Mouse (Mus musculus) forebrain, embryonic 14.5 days (tissue): ENCODE data around the gene Sptbn4. TPM values are rescaled to one million over a fixed set of nuclear protein-coding genes. Genes with fewer than 3 reads are reported as not detected.

Source experiments
- ATAC-seq: fragments of 200-750 bp; cut with Nextera tagmentation; 2 replicates; pipeline ENCODE4 v1.8.0; 2017; ENCODE audit warnings: mild to moderate bottlenecking, moderate library complexity
- DNase-seq: peaks from one replicate; pipeline ENCODE4 v3.0.0-alpha.2; 2015; ENCODE audit warnings: low spot score
- H3K27ac ChIP-seq: fragments of 300-500 bp; sonication (generic); 2 replicates; pipeline ENCODE4 v1.5.1; 2014; ENCODE audit warnings: low read depth, mild to moderate bottlenecking, control low read depth, low read length, moderate library complexity
- H3K27me3 ChIP-seq: fragments of 300-500 bp; sonication (generic); replicated peaks from 2 replicates; pipeline ENCODE4 v1.6.1; 2014; ENCODE audit warnings: low read length, control low read depth, mixed read lengths; ENCODE audit not compliant: control insufficient read depth, insufficient read depth
- H3K36me3 ChIP-seq: fragments of 300-500 bp; sonication (generic); 2 replicates; pipeline ENCODE4 v1.6.1; 2014; ENCODE audit warnings: low read length, control low read depth; ENCODE audit not compliant: control insufficient read depth, insufficient read depth
- H3K4me1 ChIP-seq: fragments of 300-500 bp; sonication (generic); 2 replicates; pipeline ENCODE4 v1.6.1; 2014; ENCODE audit warnings: antibody characterized with exemption, low read length, control low read depth; ENCODE audit not compliant: control insufficient read depth, insufficient read depth
- H3K4me2 ChIP-seq: fragments of 300-500 bp; sonication (generic); 2 replicates; pipeline ENCODE4 v1.6.1; 2014; ENCODE audit warnings: mild to moderate bottlenecking, control low read depth, low read length
- H3K4me3 ChIP-seq: fragments of 300-500 bp; sonication (generic); 2 replicates; pipeline ENCODE4 v1.5.1; 2014; ENCODE audit warnings: low read depth, low read length, control low read depth
- H3K9ac ChIP-seq: fragments of 300-500 bp; sonication (generic); 2 replicates; pipeline ENCODE4 v1.6.1; 2014; ENCODE audit warnings: mild to moderate bottlenecking, low read length, control low read depth, moderate library complexity
- H3K9me3 ChIP-seq: fragments of 300-500 bp; sonication (generic); replicated peaks from 2 replicates; pipeline ENCODE4 v1.6.1; 2016; ENCODE audit warnings: low read length, control low read depth, mixed read lengths; ENCODE audit not compliant: control insufficient read depth
- WGBS: fragments of 180-500 bp; shearing (Covaris S2); extraction: QIAGEN DNeasy Blood & Tissue Kit; methylation state at CpG from one replicate; pipeline ENCODE4 v1.1.7; 2014; 5-methylcytosine and 5-hydroxymethylcytosine counted together
- polyA plus RNA-seq: library from polyadenylated mRNA; unstranded; fragments of >200 nt; fragmentation: Nextera tagmentation; extraction: Ambion mirVana; gene quantifications from 2 replicates; pipeline ENCODE4 v1.2.1, GENCODE M21; 2014

Gene Sptbn4
- polyA plus RNA-seq, 1 experiment from 2014 or later: 1.7 TPM

DNA sequence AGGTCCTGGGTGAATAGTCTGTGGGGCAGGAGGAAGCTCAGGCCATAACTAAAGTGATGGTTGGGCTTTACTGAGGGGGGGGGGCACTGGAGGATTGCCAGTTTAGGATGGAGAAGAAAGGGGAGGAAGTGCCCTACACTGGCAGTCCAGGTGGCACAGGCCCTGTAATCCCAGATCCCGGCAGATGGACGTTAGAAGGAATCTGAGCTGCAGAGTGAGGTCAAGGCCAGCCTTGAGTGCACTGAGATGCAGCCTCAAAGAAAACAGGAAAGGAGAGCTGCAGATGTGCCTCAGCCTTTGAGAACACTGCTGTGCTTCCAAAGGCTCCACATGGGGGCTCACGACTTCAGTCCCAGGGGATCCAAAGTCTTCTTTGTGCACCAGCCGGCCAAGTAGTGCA is 20.2 kb upstream of the Sptbn4 start:
- Histone ChIP-seq H3K4me3 (no peak overlapping the region), H3K4me2 (no peak overlapping the region), H3K27me3 (no peaks in the 10 kb centered on the region), H3K9ac (no peak overlapping the region), H3K4me1 (no peaks in the 10 kb centered on the region), H3K36me3 (no peaks in the 10 kb centered on the region), H3K9me3 (no peaks in the 10 kb centered on the region), H3K27ac (no peak overlapping the region)
- no peak for DNase-seq
- 37% methylated on average over 4 of the region's 4 CpGs for WGBS
- no peak for ATAC-seq

DNA sequence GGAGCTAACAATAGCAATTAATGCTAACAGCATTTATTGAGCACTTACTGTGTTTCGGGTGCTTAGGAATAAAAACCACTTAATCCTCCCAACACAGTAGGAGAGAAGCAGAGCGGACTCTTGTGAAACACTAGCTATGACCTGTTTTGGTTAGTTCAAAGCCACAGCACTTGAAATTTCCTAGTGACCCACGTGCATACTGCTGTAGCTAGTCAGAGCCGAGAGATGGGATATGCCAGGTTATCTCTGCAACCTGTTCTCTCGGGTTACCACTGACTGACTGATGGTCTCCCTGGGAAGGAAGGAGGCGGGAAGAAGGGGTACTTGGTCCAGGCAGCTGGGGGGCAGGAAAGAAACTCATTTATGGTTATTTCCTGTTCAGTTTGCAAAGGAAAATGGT is 13.0 kb upstream of the Sptbn4 start:
- H3K4me3 ChIP-seq: no peak overlapping the region
- no peaks in the 10 kb centered on the region for H3K27me3 ChIP-seq
- no peak overlapping the region for H3K27ac ChIP-seq
- DNase-seq (no peak), ATAC-seq (no peak)
- 87% methylated on average over 6 of the region's 6 CpGs for WGBS
- no peaks in the 10 kb centered on the region for H3K36me3 ChIP-seq
- no peaks in the 10 kb centered on the region for H3K9me3 ChIP-seq
- H3K4me1 ChIP-seq: no peaks in the 10 kb centered on the region
- no peak overlapping the region for H3K9ac ChIP-seq
- no peak overlapping the region for H3K4me2 ChIP-seq

DNA sequence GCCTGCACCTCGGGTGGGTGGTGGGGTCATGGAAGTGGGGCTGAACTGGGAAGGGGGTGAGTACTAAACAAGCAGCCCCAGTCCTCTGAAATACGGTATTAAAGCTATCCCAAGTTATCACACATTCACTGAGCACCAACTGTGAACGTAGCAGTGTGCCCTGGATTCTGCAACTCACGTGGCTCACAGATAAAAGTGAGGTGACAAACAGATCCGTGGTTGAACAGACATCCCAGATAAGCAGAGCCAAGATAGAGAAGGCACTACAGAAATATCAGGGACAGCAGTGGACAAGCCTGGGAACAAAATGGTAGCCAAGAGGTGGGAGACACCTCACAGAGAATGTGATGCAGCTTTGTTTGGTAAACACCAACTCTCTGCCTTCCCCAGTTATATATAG is 12.2 kb upstream of the Sptbn4 start:
- Histone ChIP-seq H3K4me3 (no peak overlapping the region), H3K4me1 (no peaks in the 10 kb centered on the region), H3K36me3 (no peaks in the 10 kb centered on the region), H3K27me3 (no peaks in the 10 kb centered on the region), H3K9me3 (no peaks in the 10 kb centered on the region), H3K4me2 (no peak overlapping the region), H3K27ac (no peak overlapping the region), H3K9ac (no peak overlapping the region)
- DNase-seq: no peak
- 91% methylated on average over 5 of the region's 5 CpGs for WGBS
- ATAC-seq: no peak

DNA sequence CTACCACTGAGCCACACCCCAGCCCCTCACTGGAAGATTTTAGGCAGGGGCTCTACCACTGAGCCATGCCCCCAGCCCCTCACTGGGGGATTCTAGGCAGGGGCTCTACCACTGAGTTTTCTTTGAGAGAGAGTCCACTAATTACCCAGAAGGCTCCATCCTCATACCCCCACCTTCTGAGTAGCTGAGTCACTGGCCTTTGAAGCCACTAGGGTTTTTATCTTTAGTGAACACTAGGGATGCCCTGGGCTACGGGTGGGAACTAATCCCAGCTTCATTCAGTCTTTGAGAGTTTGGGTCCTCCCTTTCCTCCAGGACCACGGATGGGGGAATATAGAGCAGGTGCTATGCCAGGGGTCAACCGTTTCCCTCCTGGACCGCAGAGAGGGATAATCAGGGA is 11.1 kb upstream of the Sptbn4 start:
- Histone ChIP-seq H3K4me1 (no peaks in the 10 kb centered on the region), H3K9me3 (no peaks in the 10 kb centered on the region), H3K4me3 (no peak overlapping the region), H3K9ac (no peak overlapping the region), H3K4me2 (no peak overlapping the region), H3K27ac (no peak overlapping the region), H3K27me3 (no peaks in the 10 kb centered on the region), H3K36me3 (no peaks in the 10 kb centered on the region)
- DNase-seq: no peak
- no peak for ATAC-seq
- WGBS: 83% methylated on average over 4 of the region's 4 CpGs

DNA sequence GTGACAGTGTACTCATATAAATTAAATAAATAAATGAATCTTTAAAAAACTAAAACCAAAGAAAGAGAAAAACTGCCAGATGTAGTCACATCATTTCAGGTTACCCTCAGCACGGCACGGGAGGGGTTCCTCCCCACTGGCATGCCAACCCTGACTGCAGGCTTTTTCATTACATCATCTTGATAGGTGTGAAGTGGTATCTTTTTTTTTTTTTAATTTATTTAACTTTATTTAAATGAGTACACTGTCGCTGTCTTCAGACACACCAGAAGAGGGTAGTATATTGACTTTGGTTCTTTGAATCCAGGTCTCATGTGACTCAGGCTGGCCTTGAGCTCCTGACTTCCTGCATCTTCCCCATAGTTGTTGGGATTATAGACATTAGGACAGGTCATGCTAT is 7.8 kb upstream of the Sptbn4 start:
- 88% methylated on average over 3 of the region's 3 CpGs for WGBS
- Histone ChIP-seq H3K4me3 (no peak overlapping the region), H3K9me3 (no peaks in the 10 kb centered on the region), H3K27ac (no peak overlapping the region), H3K4me1 (no peaks in the 10 kb centered on the region), H3K36me3 (no peaks in the 10 kb centered on the region), H3K9ac (no peak overlapping the region), H3K4me2 (no peak overlapping the region), H3K27me3 (no peaks in the 10 kb centered on the region)
- DNase-seq (no peak), ATAC-seq (no peak)

DNA sequence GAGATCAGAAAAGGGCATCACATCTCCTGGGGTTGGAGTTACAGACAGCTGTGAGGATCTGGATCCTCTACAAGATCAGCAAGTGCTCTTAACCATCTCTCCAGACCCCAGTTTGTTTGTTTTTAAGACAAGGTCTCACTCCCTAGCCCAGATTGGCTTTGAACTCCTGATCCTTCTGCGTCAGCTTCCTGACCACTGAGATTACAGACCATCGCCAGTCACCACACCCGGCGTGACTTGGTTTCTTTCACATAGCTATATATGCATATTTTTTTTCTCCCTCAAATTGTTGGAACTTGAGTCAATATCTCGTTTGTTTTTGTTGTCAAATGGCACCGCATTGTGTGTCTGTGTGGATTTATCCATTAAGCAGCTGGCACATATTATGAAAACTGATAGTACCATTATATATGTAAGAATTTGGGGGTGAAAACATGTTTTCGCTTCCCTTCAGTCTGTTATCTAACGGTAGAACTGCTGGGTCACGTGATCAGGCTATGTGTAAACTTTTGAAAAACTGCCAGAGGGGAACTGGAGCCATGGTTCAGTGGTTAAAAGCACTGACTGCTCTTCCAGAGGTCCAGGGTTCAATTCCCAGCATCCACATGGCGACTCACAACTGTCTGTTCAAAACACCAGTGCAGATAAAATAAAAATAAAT is 7.1 kb upstream of the Sptbn4 start:
- Histone ChIP-seq H3K4me2 (no peak overlapping the region), H3K27ac (no peak overlapping the region), H3K27me3 (no peaks in the 10 kb centered on the region), H3K4me3 (no peak overlapping the region), H3K9me3 (no peaks in the 10 kb centered on the region), H3K36me3 (no peaks in the 10 kb centered on the region), H3K9ac (no peak overlapping the region), H3K4me1 (no peaks in the 10 kb centered on the region)
- no peak for ATAC-seq
- WGBS: 80% methylated on average over 10 of the region's 10 CpGs
- DNase-seq: no peak

DNA sequence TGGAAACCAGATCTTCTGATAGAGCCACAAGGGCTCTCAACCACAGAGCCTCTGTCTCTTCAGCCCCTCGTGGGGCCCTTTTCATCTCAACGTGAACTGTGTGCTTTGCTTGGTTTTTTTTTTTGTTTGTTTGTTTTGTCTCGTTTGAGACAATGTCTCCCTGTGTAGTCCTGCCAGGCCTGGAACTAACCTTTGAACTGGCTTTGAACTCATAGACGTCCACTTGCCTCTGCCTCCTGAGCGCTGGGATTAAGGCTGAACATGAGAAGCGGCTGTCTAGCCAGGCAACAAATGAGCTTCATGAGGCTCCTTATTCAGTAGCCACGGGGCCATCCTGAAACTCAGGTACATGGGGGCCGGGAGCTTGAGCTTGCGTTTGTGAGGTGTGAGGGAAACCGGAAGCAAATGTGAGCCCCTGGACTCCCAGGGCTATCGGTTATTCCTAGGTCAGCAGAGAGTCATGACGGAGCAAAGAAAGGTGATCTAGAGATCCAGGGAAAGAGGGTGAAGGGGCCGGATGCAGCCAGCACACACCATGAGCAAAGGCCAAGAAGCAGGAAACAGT is 4.8 kb upstream of the Sptbn4 start:
- Histone ChIP-seq H3K36me3 (no peaks in the 10 kb centered on the region), H3K4me2 (no peak overlapping the region), H3K4me1 (0 out of 2 replicates have a peak, but pooled peaks cover 1% of the 10 kb centered on the region), H3K27me3 (no peaks in the 10 kb centered on the region), H3K9ac (no peak overlapping the region), H3K27ac (no peak overlapping the region), H3K4me3 (no peak overlapping the region), H3K9me3 (no peaks in the 10 kb centered on the region)
- WGBS: 53% methylated on average over 13 of the region's 13 CpGs
- no peak for ATAC-seq
- DNase-seq: no peak

DNA sequence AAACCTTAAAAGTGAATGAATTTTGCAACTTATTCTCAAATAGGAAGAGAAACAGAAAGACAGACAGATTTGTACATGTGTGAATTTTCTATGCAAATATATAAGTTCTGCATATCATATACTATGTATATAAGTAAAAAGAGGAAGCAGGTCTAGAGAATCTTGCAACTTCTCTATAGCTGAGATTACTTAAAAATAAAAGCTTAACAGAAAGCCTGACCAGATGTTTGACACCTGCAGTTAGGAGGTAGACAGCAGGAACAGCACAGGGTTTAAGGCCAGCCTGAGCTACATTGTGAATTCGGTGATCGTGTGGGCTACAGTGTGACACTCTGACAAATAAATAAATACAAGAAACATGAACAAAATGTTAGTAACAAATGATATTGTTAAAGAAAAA is 3.9 kb upstream of the Sptbn4 start:
- Histone ChIP-seq H3K4me2 (no peak overlapping the region), H3K9me3 (no peaks in the 10 kb centered on the region), H3K27me3 (no peaks in the 10 kb centered on the region; the same call in 1 of the 2 replicates), H3K27ac (no peak overlapping the region), H3K4me3 (no peak overlapping the region), H3K36me3 (no peaks in the 10 kb centered on the region), H3K9ac (no peak overlapping the region), H3K4me1 (0 out of 2 replicates have a peak, but pooled peaks cover 6% of the 10 kb centered on the region)
- ATAC-seq (no peak), DNase-seq (no peak)
- 97% methylated on average over 2 of the region's 2 CpGs for WGBS

DNA sequence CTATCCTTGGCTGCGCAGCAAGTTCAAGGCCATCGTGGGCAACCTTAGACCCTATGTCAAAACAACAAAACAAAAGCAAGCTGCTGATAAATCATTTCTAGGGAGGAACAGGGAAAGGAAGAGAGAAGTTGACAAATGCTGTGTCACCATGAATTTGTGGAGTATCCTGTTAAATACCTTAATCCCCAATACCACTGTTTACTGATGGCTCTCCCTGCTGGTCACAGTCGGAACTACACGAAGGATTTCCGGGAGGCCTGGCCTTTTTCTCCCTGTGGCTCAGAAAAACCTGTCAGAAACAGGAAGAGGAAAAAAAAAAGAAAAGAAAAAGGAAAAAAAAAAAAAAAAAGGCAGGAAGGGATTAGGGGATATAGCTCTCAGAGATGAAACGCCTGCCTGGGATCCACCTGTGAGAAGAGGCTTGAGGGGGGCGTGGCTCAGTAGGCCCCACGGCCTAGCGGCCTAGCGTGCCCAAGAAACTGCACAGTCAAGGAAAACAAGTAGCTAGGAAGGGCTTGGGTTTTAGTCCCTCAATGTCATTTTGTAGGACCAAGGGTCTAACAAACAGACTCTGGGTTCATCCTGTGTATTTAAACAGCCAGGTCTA is 1.9 kb upstream of the Sptbn4 start:
- Histone ChIP-seq H3K27ac (no peak overlapping the region), H3K9ac (no peak overlapping the region), H3K36me3 (no peaks in the 10 kb centered on the region), H3K4me1 (0 out of 2 replicates have a peak, but pooled peaks cover 6% of the 10 kb centered on the region), H3K4me2 (no peak overlapping the region), H3K9me3 (no peaks in the 10 kb centered on the region), H3K27me3 (peaks cover 17% of the 10 kb centered on the region; the same call in 1 of the 2 replicates), H3K4me3 (no peak overlapping the region)
- WGBS: 55% methylated on average over 10 of the region's 10 CpGs
- DNase-seq: peak; percentile 40
- no peak for ATAC-seq
